Mouse (Mus musculus) heart, postnatal 25 days (tissue): ENCODE measurements around the gene Hecw2. TPM values are rescaled to one million over a fixed set of nuclear protein-coding genes. Genes with fewer than 3 reads are reported as not detected.

ENCODE experiments used
- DNase-seq: peaks from one replicate; pipeline ENCODE4 v3.0.0; 2022; ENCODE audit warnings: low spot score
- intact Hi-C: fragments of 180-260 bp; cut with DNase I; formaldehyde crosslinking; loops from one replicate; pipeline ENCODE4 v1.15.1; 2025
- total RNA-seq, 2 experiments: library from RNA; stranded (reverse); gene quantifications; 2 replicates each; pipeline ENCODE4 v1.2.3; 2021

Gene Hecw2
- total RNA-seq, 2 experiments from 2014 or later = 8.7 to 11.7 TPM

DNA sequence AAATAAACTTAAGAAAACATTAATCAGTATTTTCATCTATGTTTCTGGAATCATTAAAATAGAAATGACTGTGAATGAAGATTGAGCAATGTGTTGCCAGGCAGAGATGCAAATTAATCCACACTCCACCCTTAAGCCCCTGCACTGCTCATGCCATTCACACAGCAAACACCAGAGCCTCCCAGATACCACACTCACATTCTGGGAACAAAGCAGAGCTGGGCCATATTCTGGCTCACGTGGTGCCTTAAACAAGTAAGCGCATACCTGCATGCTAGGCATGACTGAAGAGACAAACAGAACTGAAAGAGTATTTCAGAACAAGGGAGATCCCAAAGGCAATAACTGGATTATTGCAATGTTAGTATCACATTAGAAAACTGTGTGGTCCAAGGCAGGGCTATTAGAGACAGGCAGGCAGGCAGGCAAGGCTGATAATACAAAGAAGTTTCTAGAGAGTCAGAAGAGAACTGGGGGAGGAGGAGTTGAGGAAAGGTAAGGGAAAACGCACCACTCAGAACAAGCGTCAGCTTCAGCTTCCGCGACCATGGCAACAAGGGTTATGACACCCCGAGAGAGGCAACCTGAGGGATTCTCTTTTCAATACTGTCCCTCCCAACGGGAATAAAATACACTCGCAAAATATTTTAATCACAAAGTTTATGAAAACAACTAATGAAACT is 75.2 kb downstream of the Hecw2 start:
- DNase-seq = no peak
- intact Hi-C loops = no loop called here

DNA sequence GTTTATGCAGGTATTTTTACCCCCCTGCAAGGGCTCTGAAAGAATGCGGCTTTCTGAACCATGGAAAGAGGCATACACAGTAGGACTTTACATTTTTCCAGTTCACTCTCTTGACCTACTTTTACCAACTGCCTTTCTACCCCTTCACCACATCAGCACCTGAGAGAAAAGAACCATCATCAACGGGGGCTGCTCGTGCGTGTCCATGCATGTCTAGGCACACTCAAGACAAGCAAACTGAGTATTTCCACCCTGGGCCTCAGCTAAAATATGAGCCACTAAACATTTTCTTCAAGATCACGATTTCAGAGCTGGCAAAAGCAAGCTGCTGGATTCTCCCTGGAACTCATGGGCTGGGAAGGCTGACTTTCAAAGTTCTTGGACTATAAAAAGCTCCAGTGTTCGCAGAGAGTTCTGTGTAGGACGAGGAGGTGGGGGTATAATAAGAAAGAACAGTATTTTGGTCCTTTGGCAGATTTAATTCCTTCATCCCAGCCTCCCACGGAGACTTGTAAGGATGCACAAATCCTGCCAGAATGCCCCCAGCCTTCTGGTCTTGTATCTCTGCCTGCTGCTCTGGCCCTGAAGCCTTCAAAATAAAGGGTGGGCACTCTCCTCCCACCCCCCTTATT is 76.5 kb downstream of the Hecw2 start:
- no peak for DNase-seq
- intact Hi-C loops = no loop called here

DNA sequence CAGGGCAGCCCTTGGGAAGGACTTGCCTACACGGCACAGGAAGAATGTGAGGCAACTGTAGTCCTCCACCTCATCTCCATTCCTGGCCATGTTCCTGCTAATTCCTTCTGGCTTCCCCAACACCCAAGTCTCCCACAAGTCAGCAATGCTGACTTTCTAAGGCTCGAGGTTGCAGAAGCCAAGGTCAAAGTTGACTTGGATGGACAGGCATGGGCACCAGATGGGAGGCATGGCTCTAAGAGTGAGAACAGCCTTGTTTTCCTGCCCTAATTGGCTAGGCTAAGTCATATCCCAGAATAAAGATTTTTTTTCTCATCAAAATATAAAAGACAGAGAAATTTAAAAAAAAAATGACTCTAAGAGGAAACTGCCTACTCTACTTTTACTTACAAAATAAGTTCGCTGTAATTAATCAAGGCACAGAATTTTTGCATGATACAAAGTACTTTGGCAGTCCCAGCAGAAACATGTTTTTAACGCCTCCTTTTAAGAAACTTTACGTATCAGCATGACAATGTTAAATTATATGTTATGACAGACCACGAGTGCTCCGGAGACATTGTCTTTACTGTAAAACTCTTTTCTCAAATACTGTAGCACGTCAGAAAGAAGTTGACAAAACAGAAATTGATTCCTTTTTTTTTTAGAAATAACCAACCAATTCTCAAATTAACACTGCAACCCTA is 83.9 kb downstream of the Hecw2 start:
- intact Hi-C loops = loop anchor here (2.0 kb wide), 1 partner anchor 136 kb away; no protein-coding TSS in a partner anchor
- DNase-seq = no peak

DNA sequence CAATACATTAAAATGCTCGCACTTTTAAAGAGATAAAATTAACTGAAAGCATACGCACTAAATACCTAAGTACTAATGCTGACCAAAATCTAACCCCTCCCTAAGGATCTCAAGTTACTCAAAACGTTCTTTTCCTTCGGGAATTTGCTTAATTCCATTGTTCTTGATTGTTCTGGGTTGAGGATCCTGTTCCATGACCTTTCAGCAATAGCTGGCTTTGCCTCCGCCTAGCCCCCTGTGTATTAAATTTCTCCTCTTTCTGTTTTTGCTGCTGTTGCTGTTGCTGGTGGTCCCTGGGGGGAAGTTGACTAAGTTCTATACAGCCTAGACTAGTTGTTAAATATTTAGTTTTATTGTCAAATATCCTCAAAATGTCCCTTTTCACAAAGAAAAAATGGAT is 85.7 kb downstream of the Hecw2 start:
- no peak for DNase-seq
- intact Hi-C loops = no loop called here

DNA sequence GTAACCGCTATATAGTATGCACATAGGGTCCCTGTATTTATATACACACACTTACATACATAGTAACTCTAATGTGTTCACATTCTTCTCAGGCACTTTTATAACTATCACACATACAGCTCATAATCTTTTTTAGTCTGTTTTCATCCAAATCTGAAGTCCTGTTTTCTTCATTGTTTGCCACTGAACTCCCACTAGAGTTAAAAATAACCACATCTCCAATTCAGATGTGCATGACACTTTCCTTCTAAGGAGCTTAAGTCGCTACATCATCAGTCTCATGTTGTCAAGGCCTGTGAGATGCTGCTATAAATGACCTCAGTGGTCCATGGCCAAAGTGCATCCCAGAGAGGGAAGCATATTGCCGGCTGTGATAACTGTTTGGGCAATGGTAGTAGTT is 88.2 kb downstream of the Hecw2 start:
- DNase-seq = no peak
- intact Hi-C loops = no loop called here

DNA sequence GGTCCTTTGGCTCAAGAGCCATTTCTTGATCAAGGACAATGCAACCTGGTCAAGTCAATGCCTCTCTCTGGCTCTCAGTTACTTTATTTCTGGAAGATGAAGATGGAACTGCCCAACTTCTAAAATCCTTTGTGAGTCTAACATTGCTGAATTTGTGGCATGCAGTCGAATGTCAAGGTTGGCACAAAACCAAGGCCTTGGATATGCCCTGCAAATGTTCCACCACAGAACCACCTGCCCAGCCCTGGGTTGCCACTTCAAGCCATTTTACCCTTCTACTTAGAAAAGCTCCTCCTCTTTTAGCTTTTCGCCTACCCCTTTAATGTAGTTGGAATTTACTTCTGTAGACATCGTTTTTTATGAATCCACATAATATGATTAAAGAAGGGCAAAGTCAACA is 115.3 kb downstream of the Hecw2 start:
- intact Hi-C loops = no loop called here
- no peak for DNase-seq

DNA sequence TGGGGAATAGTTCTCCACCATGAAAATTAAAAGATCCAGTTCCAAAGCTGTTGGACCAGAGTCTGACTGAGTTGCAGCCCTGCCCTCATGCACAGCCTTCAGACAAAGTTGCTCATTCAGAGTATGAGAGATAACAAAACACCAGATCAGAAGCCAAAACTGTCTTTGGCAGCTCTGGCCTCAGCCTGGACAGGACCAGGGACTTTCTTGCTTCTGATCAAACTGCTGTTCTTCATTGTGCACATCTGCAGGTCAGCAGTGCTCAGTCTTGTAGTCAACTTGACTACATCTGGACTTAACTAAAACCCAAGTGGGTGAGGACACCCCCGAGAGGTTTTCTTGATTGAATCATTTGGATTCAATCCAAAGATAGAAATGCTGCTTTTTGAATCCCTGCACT is 120.5 kb downstream of the Hecw2 start:
- DNase-seq = peak; percentile 4
- intact Hi-C loops = no loop called here

DNA sequence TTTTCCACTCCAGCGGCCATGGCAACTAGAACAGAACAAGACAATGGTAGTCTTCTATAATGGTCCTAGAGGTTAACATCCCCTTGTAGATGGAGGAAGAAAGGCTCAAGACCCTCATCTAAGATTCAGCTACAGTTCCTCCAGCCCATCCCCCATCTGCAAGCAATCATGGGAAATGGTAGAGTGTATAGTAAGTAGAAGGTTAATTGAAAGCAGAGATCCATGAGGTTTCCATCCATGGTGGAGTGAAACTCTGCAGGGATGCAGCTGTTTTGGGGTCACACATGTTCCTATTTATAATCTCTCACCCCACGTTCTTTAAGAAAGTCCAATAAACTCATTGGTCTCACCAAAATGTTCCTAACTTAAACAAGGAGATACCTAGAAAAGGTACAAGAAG is 124.8 kb downstream of the Hecw2 start:
- DNase-seq = no peak
- intact Hi-C loops = no loop called here

DNA sequence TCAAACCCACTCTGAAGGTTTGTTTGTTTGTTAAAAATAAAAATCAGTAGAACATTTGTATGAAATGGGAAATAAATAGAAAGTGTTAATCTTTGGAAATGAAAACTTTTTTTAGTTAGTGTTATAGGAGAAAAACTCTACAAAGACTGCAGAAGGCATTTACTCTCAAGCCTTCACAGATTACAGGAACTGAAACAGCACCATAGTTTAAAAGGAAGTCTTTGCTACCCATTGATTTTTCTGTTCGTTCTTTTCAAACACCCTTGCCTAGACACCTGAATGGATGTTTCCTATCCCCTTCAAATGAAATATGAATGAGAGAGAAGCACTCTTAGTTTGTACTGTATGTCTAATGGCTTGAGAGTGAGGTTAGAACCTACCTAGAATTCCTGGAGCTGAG is 126.7 kb downstream of the Hecw2 start:
- no peak for DNase-seq
- intact Hi-C loops = no loop called here

DNA sequence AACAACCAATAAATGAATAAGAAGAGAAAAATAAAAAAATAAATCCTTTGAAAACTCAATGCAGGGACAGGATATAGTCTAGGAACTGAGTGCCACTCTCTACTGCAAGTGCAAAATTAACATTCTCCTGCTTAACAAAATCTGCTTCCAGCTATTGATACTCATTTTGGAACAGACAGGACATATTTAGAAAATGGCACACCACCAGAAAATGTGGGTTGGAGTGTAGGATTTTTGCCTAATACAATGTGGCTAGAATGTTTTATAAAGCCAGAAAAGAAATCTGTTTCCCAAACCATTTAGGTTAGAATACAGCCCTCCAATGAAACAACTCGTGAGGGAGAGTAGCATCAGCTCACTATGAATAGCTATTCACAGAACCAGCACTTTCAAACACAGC is 129.5 kb downstream of the Hecw2 start:
- no peak for DNase-seq
- intact Hi-C loops = no loop called here

DNA sequence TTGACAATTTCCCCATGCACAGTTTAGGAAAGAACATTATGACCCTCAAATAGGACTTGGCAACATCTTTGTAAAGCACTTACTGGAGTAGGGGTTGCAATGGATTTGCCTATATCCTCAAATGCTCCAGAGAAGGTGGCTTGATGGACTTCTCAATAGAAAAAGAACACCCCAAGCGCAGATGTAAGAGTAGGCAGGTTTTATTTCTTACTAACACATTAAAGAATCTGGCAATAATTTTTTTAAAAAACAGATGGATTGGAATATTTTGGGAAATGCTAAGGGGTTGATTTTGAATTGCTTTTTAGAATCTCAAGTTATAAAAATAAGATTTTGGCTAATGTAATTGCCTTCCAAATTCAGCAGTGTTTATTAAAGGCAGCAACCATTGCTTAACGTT is 133.9 kb downstream of the Hecw2 start:
- no peak for DNase-seq
- intact Hi-C loops = no loop called here

DNA sequence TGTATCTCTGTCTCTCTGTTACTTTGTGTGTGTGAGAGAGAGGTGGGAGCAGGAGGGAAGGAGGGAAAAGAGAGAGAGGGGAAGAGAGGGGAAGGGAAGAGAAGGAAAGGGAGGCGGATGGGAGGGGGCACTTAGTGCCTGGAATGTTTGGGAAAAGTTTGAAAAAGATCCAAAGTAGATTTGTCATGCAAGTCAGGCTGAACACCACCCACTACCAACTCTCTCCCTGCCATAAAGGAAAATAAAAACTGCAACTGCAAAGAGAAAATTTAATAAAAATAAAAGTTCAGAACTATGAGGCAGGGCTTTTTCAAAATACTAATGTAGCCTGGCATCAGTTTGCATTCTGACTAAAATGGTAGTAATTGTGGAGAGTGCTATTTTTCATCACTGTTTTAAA is 135.2 kb downstream of the Hecw2 start:
- intact Hi-C loops = no loop called here
- no peak for DNase-seq

DNA sequence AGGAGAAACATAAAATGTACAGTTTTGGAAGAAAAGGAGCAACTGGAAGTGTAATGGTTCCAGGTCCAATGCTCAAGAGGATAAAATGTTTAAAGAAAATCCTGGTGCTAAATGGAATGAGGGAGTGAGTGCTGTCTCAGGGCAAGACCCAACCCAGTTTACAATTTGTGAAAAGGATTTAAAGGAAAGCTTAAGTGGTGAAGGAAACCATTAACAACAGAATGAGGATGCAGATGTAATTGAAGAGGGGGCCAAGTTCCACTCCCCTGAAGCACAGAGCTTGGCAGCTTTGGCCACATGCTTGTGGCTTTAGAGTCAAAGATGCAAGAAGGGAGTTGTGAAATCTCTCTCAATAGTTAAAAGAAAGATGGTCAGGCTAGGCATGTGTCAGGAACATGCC is 142.2 kb downstream of the Hecw2 start:
- intact Hi-C loops = no loop called here
- no peak for DNase-seq

DNA sequence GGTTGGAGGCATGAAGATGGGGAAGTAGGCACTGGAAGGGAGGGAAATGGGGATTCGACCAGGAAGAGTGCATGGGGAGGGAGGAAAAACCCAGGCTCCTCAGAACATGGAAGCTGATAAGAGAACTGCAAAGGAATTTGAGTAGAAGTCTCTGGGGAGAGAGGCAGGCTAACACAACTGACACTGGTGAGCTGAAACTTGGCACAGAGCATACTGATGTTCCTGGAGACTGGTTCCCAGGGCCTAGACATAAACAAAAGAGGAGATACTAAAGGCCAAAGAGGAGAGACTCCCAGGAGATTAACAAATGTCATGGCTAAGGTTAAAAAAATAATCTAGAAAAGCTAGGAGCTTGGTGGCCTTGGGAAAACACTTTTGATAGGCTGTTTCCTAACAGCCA is 148.0 kb downstream of the Hecw2 start:
- peak; percentile 2 for DNase-seq
- intact Hi-C loops = no loop called here

DNA sequence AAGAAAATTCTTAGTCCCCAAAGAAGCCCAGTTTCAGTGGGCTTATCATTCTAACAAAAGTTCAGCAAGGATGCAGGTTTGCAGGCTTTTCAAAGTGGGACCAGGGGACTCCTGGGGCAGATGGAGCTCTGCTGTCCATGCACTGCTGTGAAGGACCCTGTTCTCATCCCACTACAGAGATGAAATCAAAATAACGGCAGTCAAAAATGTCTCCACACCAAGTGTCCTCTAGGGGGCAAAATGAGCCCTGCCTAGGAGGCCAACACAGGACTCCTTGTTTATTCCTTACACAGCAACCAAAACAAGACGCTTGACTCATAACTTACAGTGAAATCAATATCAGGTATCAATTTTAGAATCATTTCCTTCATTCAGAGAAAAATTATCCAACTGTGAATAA is 155.9 kb downstream of the Hecw2 start:
- intact Hi-C loops = loop anchor here (5.0 kb wide), 4 partner anchors 132 to 343 kb away; no protein-coding TSS in a partner anchor
- no peak for DNase-seq

DNA sequence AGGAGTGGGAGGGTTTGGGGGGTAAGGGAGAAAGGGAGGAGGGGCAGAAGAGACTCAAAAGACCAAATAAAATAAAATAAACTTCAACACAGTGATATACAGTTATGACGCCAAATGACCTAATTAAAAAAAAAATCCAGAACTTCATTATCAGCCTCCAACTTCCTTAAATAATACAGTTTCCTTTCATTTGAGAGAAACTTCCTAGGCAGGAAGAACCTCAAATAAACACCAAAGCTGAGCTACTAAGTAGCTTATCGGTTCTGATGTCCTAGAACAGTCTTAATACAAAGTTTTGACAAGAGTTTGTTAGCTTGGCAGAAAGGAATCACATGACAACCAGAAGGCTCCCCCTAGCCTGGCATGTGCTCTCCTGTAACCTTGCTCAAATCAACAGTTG is 177.3 kb downstream of the Hecw2 start:
- intact Hi-C loops = loop anchor here (2.0 kb wide), 1 partner anchor 41 kb away; no protein-coding TSS in a partner anchor
- no peak for DNase-seq

DNA sequence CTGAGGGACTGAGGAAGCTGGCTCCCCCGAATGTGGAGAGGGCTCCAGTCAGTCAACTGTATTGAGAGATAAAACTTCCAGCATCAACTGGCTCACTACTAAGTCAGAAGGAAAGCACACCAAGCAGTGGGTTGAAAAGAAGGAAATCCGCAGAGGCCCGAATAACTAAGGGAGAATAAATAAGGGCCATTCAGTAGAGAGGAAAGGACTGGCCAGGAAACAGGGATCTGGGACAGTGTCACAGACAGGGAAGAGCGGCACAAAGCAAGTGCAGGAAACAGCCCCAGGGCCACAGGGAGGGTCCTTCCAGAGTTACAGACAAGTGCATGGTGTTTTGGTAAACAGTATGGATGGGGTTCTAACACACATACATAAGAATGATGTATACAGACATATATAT is 179.2 kb downstream of the Hecw2 start:
- intact Hi-C loops = loop anchor here (2.0 kb wide), 2 partner anchors 21 to 39 kb away; no protein-coding TSS in a partner anchor
- DNase-seq = no peak

DNA sequence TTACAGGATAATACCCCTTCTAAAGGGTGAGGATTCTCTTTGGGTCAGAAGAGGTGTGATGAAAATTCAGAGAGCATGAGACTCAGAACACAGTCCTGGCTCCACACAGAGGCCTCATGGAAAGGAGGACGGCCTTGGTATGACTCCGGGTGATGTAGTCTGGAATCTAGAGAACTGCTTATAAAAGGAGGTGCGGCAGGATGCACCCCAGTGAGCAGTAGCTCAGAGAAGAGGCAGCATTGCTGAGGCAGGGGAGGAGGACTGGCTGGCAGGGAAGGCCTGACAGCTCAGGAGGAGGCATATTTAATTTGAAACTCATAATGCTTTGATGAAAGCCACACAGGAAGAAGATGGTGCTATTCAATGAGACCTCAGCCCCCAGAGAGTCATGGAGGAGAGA is 182.6 kb downstream of the Hecw2 start:
- intact Hi-C loops = no loop called here
- no peak for DNase-seq

DNA sequence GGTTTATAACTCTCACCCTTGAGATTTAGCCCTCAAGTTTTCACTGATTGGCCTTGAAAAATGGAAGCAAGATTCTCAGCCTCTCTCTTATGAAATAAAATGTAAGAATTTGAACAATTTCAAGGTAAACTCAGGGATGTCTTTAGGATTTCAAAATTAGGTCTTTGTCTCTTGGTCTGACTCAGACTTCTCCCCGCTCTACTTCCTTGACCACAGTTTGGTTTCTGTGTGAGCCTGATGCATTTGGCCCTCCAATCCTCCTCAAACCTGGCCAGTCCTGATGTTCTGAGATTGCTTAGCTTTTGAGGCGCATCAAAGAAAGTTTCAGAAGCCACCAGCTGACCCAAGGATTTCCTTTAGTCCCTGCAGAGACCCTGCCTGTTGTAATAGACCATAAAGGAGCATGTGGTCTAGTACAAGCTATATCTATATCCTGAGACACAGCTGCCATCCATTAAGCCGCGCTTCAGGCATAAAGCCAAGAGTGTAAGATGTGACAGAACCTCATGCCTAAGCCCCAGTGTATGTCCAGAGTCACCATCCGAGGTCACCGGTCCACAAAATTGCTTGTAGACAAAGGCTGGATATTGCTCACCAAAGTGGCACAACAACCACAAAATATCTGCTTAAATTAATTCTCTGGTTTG is 185.4 kb downstream of the Hecw2 start:
- DNase-seq = no peak
- intact Hi-C loops = no loop called here

DNA sequence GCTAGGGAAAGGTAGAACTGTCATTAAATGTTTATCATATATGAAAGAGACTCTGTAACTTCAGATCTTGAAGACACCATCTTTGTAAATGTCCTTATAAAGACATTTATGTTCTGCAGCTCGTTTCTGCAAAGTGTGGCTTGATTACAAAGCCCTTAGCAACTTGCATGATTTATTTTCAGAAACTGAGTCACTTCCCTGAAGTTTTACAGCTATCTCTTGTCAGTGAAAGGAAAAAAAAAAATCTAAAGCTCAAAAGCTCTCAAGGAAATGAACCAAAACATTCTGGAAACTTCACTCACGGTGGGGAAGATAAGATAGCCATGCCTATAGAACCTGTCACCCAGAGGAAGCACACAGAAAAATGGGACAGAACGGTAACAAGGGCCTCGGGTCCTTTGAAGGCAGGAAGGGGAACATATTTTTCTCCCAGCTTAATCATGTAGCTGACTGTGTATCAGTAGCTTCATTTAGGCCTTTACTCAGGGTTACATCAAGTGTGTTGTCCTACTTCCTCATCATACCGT is 189.0 kb downstream of the Hecw2 start:
- no peak for DNase-seq
- intact Hi-C loops = no loop called here

DNA sequence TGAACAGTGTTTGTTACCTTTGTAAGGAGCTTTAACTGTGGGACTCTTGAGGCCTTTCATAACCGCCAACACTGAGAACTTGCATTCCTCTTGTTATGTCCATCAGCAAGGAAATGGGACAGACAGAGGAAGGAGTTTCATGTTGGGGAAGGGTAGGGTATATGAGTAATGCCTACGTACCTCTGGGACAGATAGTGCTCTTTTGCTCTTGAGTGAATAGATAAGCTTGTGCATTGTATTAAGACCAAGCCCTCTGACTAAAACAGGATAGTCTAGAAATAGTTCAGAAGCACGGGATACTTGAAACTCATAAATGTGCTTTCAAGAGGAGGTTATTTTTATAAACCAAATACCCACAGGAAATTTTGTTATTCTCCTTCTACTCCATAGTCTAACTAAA is 191.7 kb downstream of the Hecw2 start:
- DNase-seq = no peak
- intact Hi-C loops = no loop called here
